Mouse (Mus musculus) ES-E14 (cell line): ENCODE data around the gene Pex10. TPM values are rescaled to one million over a fixed set of nuclear protein-coding genes. Genes with fewer than 3 reads are reported as not detected.

Experiments
- DNase-seq: peaks from one replicate; pipeline ENCODE4 v3.0.0-alpha.2; 2013; ENCODE audit warnings: low read depth, low spot score
- H3K27ac ChIP-seq: 2 replicates; pipeline ENCODE4 v1.5.1; 2012; ENCODE audit warnings: low read depth, mild to moderate bottlenecking, low read length, moderate library complexity, mixed read lengths; ENCODE audit not compliant: poor library complexity, insufficient read depth, severe bottlenecking
- H3K36me3 ChIP-seq: 2 replicates; pipeline ENCODE4 v1.6.1; 2012; ENCODE audit warnings: mild to moderate bottlenecking, low read length, moderate library complexity, mixed read lengths; ENCODE audit not compliant: control insufficient read depth, poor library complexity, insufficient read depth, severe bottlenecking
- H3K4me1 ChIP-seq, 2 experiments: fragments of 150-350 bp in 1 of 2; sonication (generic) in 1 of 2; 2 replicates each; pipeline ENCODE4 v1.6.1; 2012; ENCODE audit warnings: low read length in 2 of 2, mild to moderate bottlenecking in 1 of 2, mixed read lengths in 1 of 2; ENCODE audit not compliant: control insufficient read depth in 2 of 2, insufficient read depth in 2 of 2, poor library complexity in 1 of 2
- H3K4me3 ChIP-seq, 2 experiments: fragments of 150-350 bp in 1 of 2; sonication (generic) in 1 of 2; 2 replicates each; pipeline ENCODE4 v1.5.1; 2012; ENCODE audit warnings: low read length in 2 of 2, low read depth in 1 of 2, mild to moderate bottlenecking in 1 of 2, mixed read lengths in 1 of 2; ENCODE audit not compliant: insufficient read depth in 1 of 2, poor library complexity in 1 of 2, severe bottlenecking in 1 of 2
- H3K9ac ChIP-seq: 2 replicates; pipeline ENCODE4 v1.6.1; 2012; ENCODE audit warnings: low read depth, mild to moderate bottlenecking, low read length, mixed read lengths; ENCODE audit not compliant: poor library complexity, insufficient read depth, severe bottlenecking
- H3K9me3 ChIP-seq: fragments of 150-350 bp; sonication (generic); 2 replicates; pipeline ENCODE4 v1.6.1; 2012; ENCODE audit warnings: low read depth, mild to moderate bottlenecking, low read length; ENCODE audit not compliant: control insufficient read depth, insufficient read depth
- CHD2 ChIP-seq: IDR thresholded peaks from 2 replicates; pipeline ENCODE4 v1.6.1; 2014; ENCODE audit warnings: mild to moderate bottlenecking, low read depth, low read length, inconsistent platforms
- HCFC1 ChIP-seq: IDR thresholded peaks from 2 replicates; pipeline ENCODE4 v1.6.1; 2012; ENCODE audit warnings: low read length, inconsistent platforms, borderline replicate concordance; ENCODE audit not compliant: insufficient read depth
- MAFK ChIP-seq: IDR thresholded peaks from 2 replicates; pipeline ENCODE4 v1.6.1; 2014; ENCODE audit warnings: mild to moderate bottlenecking, low read depth, low read length, inconsistent platforms; ENCODE audit not compliant: insufficient read depth
- ZC3H11A ChIP-seq: IDR thresholded peaks from 2 replicates; pipeline ENCODE4 v1.6.1; 2012; ENCODE audit warnings: low read depth, mild to moderate bottlenecking, inconsistent platforms, low read length, borderline replicate concordance
- ZNF384 ChIP-seq: IDR thresholded peaks from 2 replicates; pipeline ENCODE4 v1.6.1; 2012; ENCODE audit warnings: low read depth, low read length, inconsistent platforms
- in situ Hi-C, 2 experiments: fragments of 600-800 bp; cut with MboI; formaldehyde crosslinking; loops; one replicate each; pipeline ENCODE4 v1.15.1; 2025; ENCODE audit warnings: low sequenced_read_pairs in 2 of 2, inconsistent platforms in 1 of 2; ENCODE audit not compliant: unreplicated experiment in 2 of 2
- total RNA-seq: library from RNA; depleted of rRNA; stranded (reverse); fragments of 300-350 nt; gene quantifications from 2 replicates; pipeline ENCODE4 v1.2.3, GENCODE M21; 2012; rRNA removed

Pex10 gene
- 38.6 and 61.3 TPM in 2 replicates for total RNA-seq

DNA sequence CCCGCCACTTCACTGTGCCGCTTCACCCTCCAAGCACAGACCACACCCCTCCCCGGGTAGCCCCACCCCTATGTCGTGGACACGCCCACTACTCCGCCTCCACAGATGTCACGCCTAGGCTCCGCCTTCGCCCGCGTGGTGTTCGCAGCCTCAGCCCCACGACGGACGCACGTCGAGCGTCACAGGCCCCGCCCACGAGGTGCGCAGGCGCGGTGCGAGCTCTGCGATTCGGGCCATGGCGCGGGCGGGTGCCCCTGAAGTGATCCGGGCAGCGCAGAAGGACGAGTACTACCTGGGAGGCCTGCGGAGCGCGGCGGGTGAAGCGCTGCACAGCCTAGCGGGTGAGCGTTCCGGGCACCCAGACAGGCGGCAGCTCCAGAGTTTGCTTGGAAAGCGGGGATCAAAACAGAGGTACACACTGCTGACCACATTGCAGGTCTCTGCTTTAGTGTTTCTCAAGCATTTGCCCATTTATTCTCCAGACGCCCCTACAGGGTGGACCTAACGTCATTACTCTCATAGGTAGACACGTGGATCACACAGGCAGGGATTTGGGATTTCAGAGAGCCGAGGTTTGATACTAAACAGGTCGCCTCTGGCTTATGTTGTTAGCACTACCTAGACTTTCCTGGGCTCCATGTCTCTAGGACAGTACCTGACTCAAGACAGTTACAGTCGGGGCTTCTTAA lies at the start of gene Pex10:
Gene Pex10 (plus strand): TSS at position 183 of the 689 bp plus-strand sequence.
- TF ChIP-seq MAFK (no peak), HCFC1 (peak; percentile 42; the same call in 1 of the 2 replicates)
- no peak within 1 kb of the TSS for H3K27ac ChIP-seq

DNA sequence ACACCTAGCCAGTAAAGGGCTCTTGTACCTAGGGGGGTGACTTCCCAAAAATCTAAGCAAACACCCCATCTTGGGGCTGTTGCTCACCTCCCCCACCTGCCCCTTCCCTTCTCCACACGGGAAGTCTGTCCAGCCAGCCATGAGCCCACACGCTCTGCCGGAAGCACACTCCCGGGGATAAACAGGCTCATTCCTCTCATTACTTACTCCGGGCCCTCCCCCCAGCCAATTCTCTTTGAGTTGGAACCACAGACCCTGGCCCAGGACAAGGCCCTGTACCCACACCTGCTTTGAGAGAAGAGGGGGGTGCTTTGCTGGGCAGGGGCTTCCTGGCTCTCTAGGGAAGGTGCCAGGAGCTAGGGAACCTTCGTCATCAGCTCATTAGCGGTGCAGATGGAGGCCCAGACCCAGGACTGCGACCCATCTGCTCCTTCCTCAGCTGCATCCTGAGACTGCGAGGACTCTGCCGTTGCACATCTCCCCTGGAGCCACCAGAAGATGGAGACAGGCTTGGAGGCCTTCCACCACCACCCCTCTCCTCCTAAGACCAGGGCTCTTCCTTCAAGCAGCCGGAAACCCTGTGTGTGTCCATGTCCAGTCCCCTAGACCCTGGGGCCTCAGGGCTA lies 49.5 kb upstream of the Pex10 start:
- in situ Hi-C loops: no loop called here
- Histone ChIP-seq H3K27ac (no peak overlapping the region), H3K4me1 (peaks cover 0 to 3% of the 10 kb centered on the region in 2 experiments; a peak in 1 of 4 replicates)

More for the DNA sequence above, at the start of gene Pex10:
- DNase-seq: peak; percentile 94
- H3K4me1 ChIP-seq: peaks cover 0 to 9% of the 10 kb centered on the region in 2 experiments; a peak in 2 of 4 replicates
- H3K4me3 ChIP-seq: peak within 1 kb of the TSS; percentile 73 to 75
- H3K9ac ChIP-seq: peak within 1 kb of the TSS; percentile 78
- H3K36me3 ChIP-seq: peaks cover 35% of the 10 kb centered on the region
- no peaks in the 10 kb centered on the region for H3K9me3 ChIP-seq
- in situ Hi-C loops: loop anchor here (5.0 to 10.0 kb wide), 2 partner anchors 182 to 185 kb away; no protein-coding TSS in a partner anchor

GRCm38 (mm10) chr4:155018066-155018465 lies 48.8 kb upstream of the Pex10 start:
- Histone ChIP-seq H3K4me3 (no peak overlapping the region), H3K27ac (no peak overlapping the region), H3K9me3 (no peaks in the 10 kb centered on the region), H3K9ac (no peak overlapping the region), H3K4me1 (peaks cover 0 to 3% of the 10 kb centered on the region in 2 experiments; a peak in 1 of 4 replicates), H3K36me3 (no peaks in the 10 kb centered on the region)
- in situ Hi-C loops: no loop called here
- no peak for TF ChIP-seq HCFC1
- no peak for TF ChIP-seq MAFK
- TF ChIP-seq ZNF384: no peak
- no peak for TF ChIP-seq ZC3H11A
- DNase-seq: no peak

More for the DNA sequence above, 49.5 kb upstream of the Pex10 start:
- Histone ChIP-seq H3K36me3 (no peaks in the 10 kb centered on the region), H3K9ac (no peak overlapping the region), H3K9me3 (no peaks in the 10 kb centered on the region), H3K4me3 (no peak overlapping the region)
- no peak for TF ChIP-seq CHD2
- no peak for TF ChIP-seq ZC3H11A
- no peak for TF ChIP-seq MAFK
- no peak for TF ChIP-seq HCFC1
- TF ChIP-seq ZNF384: no peak
- DNase-seq: no peak

- in situ Hi-C loops: no loop called here
- peak; percentile 59 for DNase-seq
- H3K36me3 ChIP-seq: no peaks in the 10 kb centered on the region
- H3K4me3 ChIP-seq: 0 out of 4 replicates have a peak overlapping the region, but pooled peaks of 1 of the 2 experiments have one; percentile 3
- TF ChIP-seq HCFC1 (no peak), ZNF384 (no peak), CHD2 (no peak), MAFK (no peak), ZC3H11A (no peak)
- H3K4me1 ChIP-seq: peaks cover 0 to 3% of the 10 kb centered on the region in 2 experiments; a peak in 1 of 4 replicates
- no peak overlapping the region for H3K9ac ChIP-seq
- H3K9me3 ChIP-seq: no peaks in the 10 kb centered on the region
- no peak overlapping the region for H3K27ac ChIP-seq
Measured at GRCm38 (mm10) chr4:155018601-155019335, 48.0 kb upstream of the Pex10 start.
